Mouse (Mus musculus): Measurements from ENCODE around the gene Kif2b. TPM values are rescaled to one million over a fixed set of nuclear protein-coding genes. Genes with fewer than 3 reads are reported as not detected.

Gene Kif2b
- not detected in 2 replicates for total RNA-seq (2017)

DNA sequence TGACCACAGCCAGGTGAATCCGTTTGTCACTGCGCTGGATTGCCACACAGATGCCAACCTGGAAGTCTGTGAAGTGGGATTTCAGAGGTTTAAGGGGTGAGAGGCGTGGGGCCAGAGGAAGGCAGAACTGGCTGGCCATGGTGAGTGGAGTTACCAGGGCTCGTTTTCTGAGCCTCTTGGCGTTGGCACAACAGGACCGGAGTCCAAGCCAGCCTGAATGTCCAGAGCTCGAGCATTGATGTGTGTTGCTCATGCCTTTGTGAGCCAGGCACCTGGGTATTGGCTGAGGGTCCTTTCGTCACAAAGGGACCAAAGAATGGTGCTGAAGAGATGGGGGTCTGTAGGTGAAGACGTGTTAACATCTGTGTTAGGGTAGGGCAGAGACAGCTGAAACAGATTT, at the start of gene Kif2b:
Gene Kif2b (minus strand): TSS at position 242 of the 400 bp plus-strand sequence.
- ATAC-seq (ENCODE audit: extremely low read depth, insufficient number of reproducible peaks, low FRiP score, poor library complexity, severe bottlenecking), result no peak

- ATAC-seq (ENCODE audit: extremely low read depth, insufficient number of reproducible peaks, low FRiP score, poor library complexity, severe bottlenecking), result no peak
Observed at GRCm38 (mm10) chr11:91593088-91593487, 15.7 kb upstream of the Kif2b start.

GRCm38 (mm10) chr11:91576856-91577255, 502 bp downstream of the Kif2b start:
- no peak for ATAC-seq (ENCODE audit: extremely low read depth, insufficient number of reproducible peaks, low FRiP score, poor library complexity, severe bottlenecking)

DNA sequence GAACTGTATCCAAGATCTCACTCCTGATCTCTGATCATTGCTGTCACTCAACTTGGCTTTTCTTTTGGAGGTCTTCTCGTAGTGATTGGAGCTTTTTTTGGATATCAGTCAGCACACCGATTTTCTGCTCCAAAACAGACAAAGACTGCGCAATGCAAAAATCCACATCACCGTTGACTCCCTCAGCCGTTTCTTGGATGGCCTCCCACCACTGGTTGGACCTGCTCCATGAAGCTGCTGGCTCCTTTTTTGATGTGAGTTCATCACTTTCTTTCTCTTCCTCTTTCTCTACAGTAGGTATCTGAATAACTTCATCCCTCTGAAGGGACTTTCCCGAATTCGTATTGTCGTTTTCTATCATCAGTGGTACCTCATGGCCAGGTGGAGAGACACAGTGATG, 2.0 kb downstream of the Kif2b start:
- no peak for ATAC-seq (ENCODE audit: extremely low read depth, insufficient number of reproducible peaks, low FRiP score, poor library complexity, severe bottlenecking)

GRCm38 (mm10) chr11:91574477-91574876, 2.9 kb downstream of the Kif2b start:
- ATAC-seq (ENCODE audit: extremely low read depth, insufficient number of reproducible peaks, low FRiP score, poor library complexity, severe bottlenecking), result no peak

DNA sequence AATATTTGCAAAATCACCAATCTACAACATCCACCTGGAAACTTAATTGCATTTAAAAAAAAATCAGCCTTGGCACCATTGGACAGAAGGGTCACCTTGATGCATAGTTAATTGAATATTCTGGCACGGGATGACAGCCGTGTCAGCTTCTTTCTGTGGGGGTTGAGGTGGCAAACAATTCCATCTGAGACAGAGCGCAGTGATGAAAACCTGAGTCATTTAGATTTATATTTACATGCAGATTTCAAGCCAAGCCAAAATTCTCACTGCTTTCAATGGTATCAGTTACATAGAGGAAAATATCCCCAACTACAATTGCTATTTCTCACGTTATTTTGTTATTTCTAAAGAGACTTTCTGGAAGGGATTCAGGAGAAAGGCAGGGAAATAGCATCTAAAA, 46.6 kb downstream of the Kif2b start:
- ATAC-seq (ENCODE audit: extremely low read depth, insufficient number of reproducible peaks, low FRiP score, poor library complexity, severe bottlenecking), result no peak

Measured in neutrophil, adult 5-6 weeks (primary cell).